Mouse (Mus musculus) C2C12 (cell line): ENCODE data around the gene Tst. TPM values are rescaled to one million over a fixed set of nuclear protein-coding genes. Genes with fewer than 3 reads are reported as not detected.
A peak's percentile ranks its signal among the peaks of the same experiment; 100 is the strongest.

ENCODE experiments used
- H3K27me3 ChIP-seq: one replicate; pipeline ENCODE4 v1.6.1; 2011; ENCODE audit not compliant: control insufficient read depth, insufficient read depth, insufficient read length
- H3K36me3 ChIP-seq: one replicate; pipeline ENCODE4 v1.6.1; 2011; ENCODE audit not compliant: control insufficient read depth, insufficient read depth
- H3K4me3 ChIP-seq: one replicate; pipeline ENCODE4 v1.5.1; 2011; ENCODE audit warnings: mild to moderate bottlenecking, control low read depth; ENCODE audit not compliant: poor library complexity, insufficient read depth, severe bottlenecking
- H3K79me2 ChIP-seq: one replicate; pipeline ENCODE4 v1.6.1; 2011; ENCODE audit not compliant: control insufficient read depth, insufficient read depth
- H3K79me3 ChIP-seq: one replicate; pipeline ENCODE4 v1.6.1; 2011; ENCODE audit warnings: low read depth, control low read depth
- H3ac ChIP-seq: one replicate; pipeline ENCODE3; 2011; ENCODE audit warnings: low read depth; ENCODE audit not compliant: control insufficient read depth, insufficient read length
- CEBPB ChIP-seq: IDR thresholded peaks from one replicate; pipeline ENCODE4 v1.6.1; 2011; ENCODE audit warnings: low read depth, mild to moderate bottlenecking, control low read depth, moderate library complexity
- CTCF ChIP-seq: IDR thresholded peaks from one replicate; pipeline ENCODE4 v1.5.1; 2011; ENCODE audit not compliant: control insufficient read depth, insufficient read depth, insufficient read length
- FOSL1 ChIP-seq: IDR thresholded peaks from one replicate; pipeline ENCODE4 v1.8.0; 2011; ENCODE audit warnings: mild to moderate bottlenecking, low read length; ENCODE audit not compliant: poor library complexity, insufficient read depth, severe bottlenecking
- MAX ChIP-seq: IDR thresholded peaks from one replicate; pipeline ENCODE4 v1.6.1; 2011; ENCODE audit warnings: mild to moderate bottlenecking, control low read depth
- MYOD1 ChIP-seq: IDR thresholded peaks from one replicate; pipeline ENCODE4 v1.6.1; 2011; ENCODE audit warnings: low read depth; ENCODE audit not compliant: control insufficient read depth, insufficient read length
- MYOG ChIP-seq: IDR thresholded peaks from one replicate; pipeline ENCODE4 v1.6.1; 2011; ENCODE audit not compliant: control insufficient read depth, insufficient read length; ENCODE audit errors: extremely low read depth
- USF1 ChIP-seq: IDR thresholded peaks from one replicate; pipeline ENCODE4 v1.6.1; 2011; ENCODE audit warnings: low read depth, mild to moderate bottlenecking, control low read depth, moderate library complexity
- polyA plus RNA-seq: library from polyadenylated mRNA; unstranded; fragments of >200 nt; fragmentation: generic; extraction: Trizol; gene quantifications from one replicate; pipeline ENCODE4 v1.2.1, GENCODE M21; 2012; ENCODE audit warnings: missing spikeins

Tst gene
- polyA plus RNA-seq, 1 experiment: 21.4 TPM

DNA sequence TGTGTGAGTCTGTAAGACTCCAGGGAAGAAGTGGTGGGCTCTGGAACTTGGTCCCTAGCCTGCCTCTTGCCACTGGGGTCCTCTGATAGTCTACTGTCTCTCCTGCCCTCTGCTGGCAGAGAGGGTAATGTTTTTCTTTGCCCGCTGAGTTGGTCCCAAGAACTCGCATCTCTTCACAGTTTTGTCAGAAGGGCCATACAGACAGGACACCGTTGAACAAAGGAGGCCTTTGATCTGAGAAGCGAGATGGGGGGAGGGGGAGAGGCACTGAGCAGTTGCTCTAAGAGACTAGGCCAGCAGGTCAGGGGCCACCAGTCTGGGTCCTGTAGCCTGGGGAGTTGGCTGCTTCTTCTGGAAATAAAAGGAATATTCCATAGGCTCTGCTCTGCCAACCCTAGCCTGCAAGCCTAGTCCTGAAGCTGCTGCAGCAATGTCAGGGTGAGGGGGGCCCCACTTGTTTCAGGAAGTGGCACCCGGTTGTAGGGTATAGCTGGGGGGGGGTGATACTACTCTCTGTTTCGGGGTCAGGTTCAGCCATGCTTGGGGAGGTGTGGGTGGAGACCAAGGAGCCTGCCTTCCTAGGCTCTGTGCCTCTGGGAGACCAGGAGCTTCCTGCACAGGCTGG lies 29.3 kb upstream of the Tst start:
- Histone ChIP-seq H3K36me3 (peaks cover 61% of the 10 kb centered on the region), H3K27me3 (no peaks in the 10 kb centered on the region), H3K79me3 (peaks cover 3% of the 10 kb centered on the region), H3K79me2 (peaks cover 12% of the 10 kb centered on the region), H3ac (no peak overlapping the region), H3K4me3 (no peak overlapping the region)
- TF ChIP-seq MYOD1 (no peak), CTCF (peak; percentile 20), USF1 (no peak), CEBPB (no peak), MAX (no peak)

DNA sequence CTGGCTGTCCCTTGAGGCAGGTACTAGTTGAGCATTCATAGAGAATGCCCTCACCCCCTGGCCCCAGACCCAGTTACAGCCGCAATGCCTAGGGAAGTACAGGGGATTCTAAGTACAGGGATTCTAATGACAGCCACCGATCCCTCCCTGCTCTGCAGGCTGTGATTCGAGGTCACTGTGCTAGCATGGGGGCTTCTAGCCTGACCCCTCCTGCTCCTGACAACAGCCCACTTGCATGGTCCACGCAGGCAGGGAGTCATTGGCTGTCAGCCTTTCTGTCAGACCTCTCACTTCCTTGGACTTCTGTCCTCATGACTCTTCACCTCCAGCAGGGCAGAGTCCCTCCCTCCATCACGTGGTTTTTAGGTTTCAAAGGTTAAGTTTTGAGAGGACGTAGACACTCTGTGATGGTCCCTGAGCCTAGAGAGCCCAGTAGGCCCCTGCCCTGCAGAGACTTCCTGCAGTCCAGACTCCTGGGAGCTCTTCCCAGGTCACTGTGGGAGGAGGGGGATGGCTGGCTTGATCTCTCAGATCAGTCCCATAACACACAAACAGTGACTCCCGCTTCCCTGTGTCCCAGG lies 25.9 kb upstream of the Tst start:
- Histone ChIP-seq H3K4me3 (no peak overlapping the region), H3K79me3 (peaks cover 11% of the 10 kb centered on the region), H3K36me3 (peaks cover 61% of the 10 kb centered on the region), H3K27me3 (peaks cover 5% of the 10 kb centered on the region), H3ac (no peak overlapping the region), H3K79me2 (peaks cover 26% of the 10 kb centered on the region)
- TF ChIP-seq MYOG (no peak), CTCF (no peak), FOSL1 (no peak), MYOD1 (no peak), USF1 (no peak), CEBPB (no peak)

DNA sequence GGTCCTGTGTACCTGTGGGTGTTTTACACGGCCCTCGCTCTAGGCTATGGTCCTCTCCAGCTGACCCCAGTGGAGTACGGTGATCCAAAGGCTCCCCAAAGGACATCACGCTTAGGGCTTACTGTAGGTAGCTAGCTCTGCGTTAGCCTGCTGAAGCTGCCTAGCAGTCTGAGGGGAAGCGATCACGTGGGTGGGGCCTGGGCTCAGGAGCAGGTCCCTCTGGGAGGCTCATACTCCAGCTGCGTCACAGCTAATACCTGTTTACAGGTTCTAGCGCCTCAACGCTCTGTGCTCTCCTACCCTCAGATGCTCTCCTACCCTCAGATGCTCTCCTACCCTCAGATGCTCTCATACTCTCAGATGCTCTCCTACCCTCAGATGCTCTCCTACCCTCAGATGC lies 25.2 kb upstream of the Tst start:
- peaks cover 8% of the 10 kb centered on the region for H3K27me3 ChIP-seq
- H3K36me3 ChIP-seq: peaks cover 54% of the 10 kb centered on the region
- TF ChIP-seq CTCF (no peak), MYOD1 (no peak), FOSL1 (no peak), MYOG (no peak), MAX (no peak), CEBPB (no peak), USF1 (no peak)
- H3ac ChIP-seq: no peak overlapping the region
- H3K79me3 ChIP-seq: peaks cover 11% of the 10 kb centered on the region
- H3K79me2 ChIP-seq: peaks cover 26% of the 10 kb centered on the region
- H3K4me3 ChIP-seq: no peak overlapping the region

DNA sequence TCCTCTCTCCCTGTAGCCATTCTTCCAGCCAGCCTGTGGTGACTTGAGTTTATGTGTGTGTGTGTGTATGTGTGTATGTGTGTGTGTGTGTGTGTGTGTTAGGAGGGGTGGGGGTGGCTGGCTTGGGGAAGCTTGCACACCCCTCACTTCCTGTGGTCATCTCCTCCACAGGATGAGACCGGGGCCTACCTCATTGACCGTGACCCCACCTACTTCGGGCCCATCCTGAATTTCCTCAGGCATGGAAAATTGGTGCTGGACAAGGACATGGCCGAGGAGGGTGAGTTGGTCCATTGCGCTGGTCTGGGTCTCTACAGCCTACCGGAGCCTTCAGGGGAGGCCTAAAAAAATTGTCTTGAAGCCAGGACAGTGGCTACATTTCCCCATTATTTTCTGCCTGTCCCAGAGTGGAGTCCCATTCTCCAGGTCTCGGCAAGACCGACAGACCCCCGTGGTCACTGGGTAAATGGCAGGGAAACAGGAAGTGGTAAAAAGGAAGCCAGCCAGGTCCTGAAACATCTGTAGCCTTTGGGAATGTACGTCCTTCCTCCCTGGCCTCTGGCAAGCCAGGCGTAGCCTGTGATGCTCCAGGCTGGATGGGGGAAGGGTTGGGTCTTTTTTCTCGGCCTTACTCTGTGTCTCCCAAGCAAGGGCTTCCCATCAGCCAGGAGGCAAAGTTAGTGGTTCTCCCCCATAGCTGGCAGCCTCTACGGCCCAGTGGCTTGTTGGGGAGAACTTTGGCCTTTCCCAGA lies 24.3 kb upstream of the Tst start:
- Histone ChIP-seq H3K27me3 (peaks cover 9% of the 10 kb centered on the region), H3ac (peak overlapping the region; percentile 8), H3K4me3 (peak overlapping the region; percentile 85), H3K79me2 (peaks cover 26% of the 10 kb centered on the region), H3K36me3 (peaks cover 47% of the 10 kb centered on the region), H3K79me3 (peaks cover 11% of the 10 kb centered on the region)
- TF ChIP-seq MYOD1 (no peak), CEBPB (no peak), FOSL1 (no peak), MAX (no peak), MYOG (no peak), USF1 (no peak), CTCF (no peak)

DNA sequence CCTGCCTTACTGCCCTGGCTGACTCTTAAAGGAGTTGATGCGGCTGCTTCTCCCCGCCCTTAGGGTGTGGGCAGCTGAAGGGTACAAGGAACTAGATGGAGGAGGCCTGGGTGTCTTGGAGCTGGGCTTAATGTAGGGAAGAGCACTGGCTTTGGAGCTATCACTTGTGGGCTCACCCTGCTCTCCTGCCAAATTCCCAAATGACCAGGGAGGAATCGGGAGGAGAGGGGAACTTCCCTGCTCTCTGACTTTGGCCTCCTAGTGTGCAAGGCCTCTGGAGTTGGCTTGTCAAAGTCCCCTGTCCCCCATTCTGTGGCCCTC lies 23.4 kb upstream of the Tst start:
- Histone ChIP-seq H3K79me2 (peaks cover 26% of the 10 kb centered on the region), H3K36me3 (peaks cover 37% of the 10 kb centered on the region), H3ac (peak overlapping the region; percentile 81), H3K4me3 (peak overlapping the region; percentile 85), H3K27me3 (peaks cover 18% of the 10 kb centered on the region), H3K79me3 (peaks cover 11% of the 10 kb centered on the region)
- TF ChIP-seq MYOD1: no peak
- TF ChIP-seq CTCF: no peak
- TF ChIP-seq MAX: no peak
- no peak for TF ChIP-seq MYOG
- TF ChIP-seq CEBPB: no peak
- no peak for TF ChIP-seq FOSL1
- TF ChIP-seq USF1: no peak
